Mouse (Mus musculus) layer of hippocampus, adult 9-11 months (tissue): ENCODE measurements at regions not wholly inside any gene's neighbourhood (a gene's known extent, or its start where the extent isn't known, plus 50 kb on each side); places are given as distances from the start of the nearest gene placed in this dataset.

Experiments
- DNase-seq: peaks from one replicate; pipeline ENCODE4 v3.0.0; 2022

- DNase-seq: peak; percentile 42
These were observed 67.7 kb upstream of the Kcnma1 start for GRCm38 (mm10) chr14:24081911-24082558.

GRCm38 (mm10) chr14:24068693-24069092 is 54.4 kb upstream of the Kcnma1 start:
- peak; percentile 9 for DNase-seq

DNA sequence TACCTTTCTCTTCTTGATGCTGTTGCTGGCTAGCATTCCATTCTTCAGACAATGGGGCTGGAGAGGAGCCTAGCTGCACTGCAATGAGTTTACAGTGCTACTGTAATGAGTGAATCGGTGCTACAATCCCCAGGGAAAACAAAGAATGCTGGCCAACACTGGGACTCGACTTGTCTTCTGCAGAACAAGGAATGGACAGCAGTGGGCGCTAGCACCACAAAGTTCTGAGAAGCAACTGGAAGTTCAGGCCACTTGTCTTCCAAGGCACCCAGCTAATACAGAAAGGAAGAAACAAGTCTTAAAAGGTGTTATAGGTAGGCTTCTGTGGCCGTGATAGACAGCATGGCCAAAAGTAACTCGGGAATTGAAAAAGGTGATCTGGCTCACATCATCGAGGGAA is 53.4 kb upstream of the Kcnma1 start:
- DNase-seq: peak; percentile 46

DNA sequence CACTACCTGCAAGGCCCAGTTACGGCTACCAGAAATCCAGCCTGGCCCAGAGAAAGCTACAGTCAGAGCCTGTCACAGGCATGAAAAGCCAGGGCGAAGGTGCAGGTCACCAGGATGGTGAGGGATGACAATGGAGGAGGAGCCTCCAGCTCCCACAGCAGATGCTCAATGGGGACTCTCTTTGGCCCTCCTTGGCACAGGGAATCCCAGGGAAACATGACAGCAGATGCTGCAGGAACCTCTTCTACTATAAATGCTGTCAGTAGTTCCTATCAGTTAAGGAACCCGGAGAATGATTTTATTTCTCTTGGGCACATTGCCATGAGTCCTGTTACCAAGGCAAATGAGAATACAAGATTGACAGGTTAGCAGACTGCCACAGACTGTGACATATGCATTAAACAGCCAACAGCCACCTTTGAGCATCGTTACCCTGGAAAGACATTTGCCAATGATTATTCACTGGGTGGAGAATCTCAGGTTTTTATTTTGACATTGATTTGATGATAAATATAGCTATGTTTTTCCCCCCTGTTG is 51.0 kb upstream of the Kcnma1 start:
- DNase-seq: peak; percentile 31
